Mouse (Mus musculus): ENCODE measurements around the gene Tipin. TPM values are rescaled to one million over a fixed set of nuclear protein-coding genes. Genes with fewer than 3 reads are reported as not detected.
"Not testable (repeated sequence)": the region's sequence is repeated elsewhere in the genome, so short reads cannot be mapped to it uniquely, and the experiment has no call there.

Tipin gene
- polyA plus RNA-seq, 2 experiments: 124 to 199 TPM

DNA sequence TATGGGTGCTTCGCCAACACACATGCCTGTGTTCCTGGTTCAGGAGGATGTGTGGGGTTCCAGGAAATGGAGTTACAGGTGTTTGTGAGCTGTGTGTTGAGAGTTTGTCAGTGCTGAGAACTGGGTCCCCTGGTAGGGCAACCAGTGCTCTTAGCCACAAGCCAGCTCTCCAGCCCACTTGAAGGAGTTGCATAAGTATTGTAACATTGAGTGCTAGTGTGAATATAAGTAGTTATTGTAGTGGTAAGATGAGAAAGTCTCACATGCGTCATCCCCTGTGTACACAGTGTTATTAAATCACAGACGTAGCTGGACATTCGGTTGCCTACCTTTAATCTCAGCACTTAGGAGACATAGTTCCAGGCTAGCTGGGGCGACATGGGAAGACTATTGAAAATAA lies 21.5 kb upstream of the Tipin start:
- ATAC-seq (ENCODE audit: low FRiP score, low read depth): no peak
- Histone ChIP-seq H3K36me3 (ENCODE audit: control insufficient read depth, insufficient read depth, low read length) (no peaks in the 10 kb centered on the region), H3K27ac (replicated peaks; ENCODE audit: low read depth, low read length) (no peak overlapping the region), H3K4me1 (ENCODE audit: control insufficient read depth, insufficient read depth, low read length) (no peaks in the 10 kb centered on the region), H3K9me3 (ENCODE audit: control insufficient read depth, low read length) (no peaks in the 10 kb centered on the region), H3K9ac (ENCODE audit: low read depth, low read length, severe bottlenecking) (no peak overlapping the region), H3K4me3 (replicated peaks; ENCODE audit: low read length) (no peak overlapping the region), H3K4me2 (replicated peaks; ENCODE audit: low read depth, low read length, severe bottlenecking) (no peak overlapping the region), H3K27me3 (ENCODE audit: control insufficient read depth, insufficient read depth, low read length) (no peaks in the 10 kb centered on the region)
- 87% methylated on average over 5 of the region's 5 CpGs for WGBS
- no peak for DNase-seq (ENCODE audit: low spot score)
- TF ChIP-seq POLR2A (IDR thresholded peaks at IDR 0.05; ENCODE audit: borderline replicate concordance, extremely low read depth, insufficient read depth, insufficient read length): no peak

DNA sequence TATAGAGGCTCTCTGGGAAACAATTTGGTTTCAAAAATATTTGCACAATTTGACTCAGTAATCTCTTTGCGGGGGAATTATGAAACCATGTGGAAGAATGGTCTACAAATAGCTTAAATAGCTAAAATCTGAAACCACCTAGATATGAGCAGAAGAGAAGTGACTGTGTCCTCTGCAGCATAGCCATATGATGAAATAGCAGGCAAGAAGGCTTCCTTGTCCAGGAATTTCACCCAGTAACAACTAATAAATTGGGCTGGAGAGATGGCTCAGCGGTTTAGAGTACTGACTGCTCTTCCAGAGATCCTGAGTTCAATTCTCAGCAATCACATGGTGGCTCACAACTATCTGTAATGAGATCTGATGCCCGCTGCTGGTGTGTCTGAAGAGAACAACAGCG lies 20.4 kb upstream of the Tipin start:
- Histone ChIP-seq H3K9ac (ENCODE audit: low read depth, low read length, severe bottlenecking) (no peak overlapping the region), H3K4me3 (replicated peaks; ENCODE audit: low read length) (no peak overlapping the region), H3K27ac (replicated peaks; ENCODE audit: low read depth, low read length) (no peak overlapping the region), H3K36me3 (ENCODE audit: control insufficient read depth, insufficient read depth, low read length) (no peaks in the 10 kb centered on the region), H3K4me2 (replicated peaks; ENCODE audit: low read depth, low read length, severe bottlenecking) (no peak overlapping the region), H3K9me3 (ENCODE audit: control insufficient read depth, low read length) (no peaks in the 10 kb centered on the region), H3K4me1 (ENCODE audit: control insufficient read depth, insufficient read depth, low read length) (no peaks in the 10 kb centered on the region), H3K27me3 (ENCODE audit: control insufficient read depth, insufficient read depth, low read length) (no peaks in the 10 kb centered on the region)
- 87% methylated on average over 4 of the region's 4 CpGs for WGBS
- DNase-seq (ENCODE audit: low spot score): no peak
- no peak for TF ChIP-seq POLR2A (IDR thresholded peaks at IDR 0.05; ENCODE audit: borderline replicate concordance, extremely low read depth, insufficient read depth, insufficient read length)
- ATAC-seq (ENCODE audit: low FRiP score, low read depth): no peak

DNA sequence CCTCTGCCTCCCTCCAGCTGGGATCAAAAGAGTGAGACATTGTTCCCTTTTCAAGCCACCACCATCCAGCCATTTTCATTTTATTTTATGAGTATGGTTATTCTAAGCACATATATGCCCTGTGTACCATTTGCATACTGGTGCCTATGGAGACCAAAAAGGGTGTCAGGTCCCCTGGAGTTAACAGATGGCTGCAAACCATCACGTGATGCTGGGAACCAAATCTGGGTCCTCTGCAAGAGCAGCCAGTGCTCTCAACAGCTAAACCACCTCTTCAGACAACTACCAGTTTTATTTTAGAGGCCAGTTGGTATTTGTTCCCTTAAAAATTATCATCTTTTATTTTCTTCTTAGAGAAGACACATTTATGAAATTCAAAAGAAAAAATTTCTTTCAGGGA lies 16.6 kb upstream of the Tipin start:
- WGBS: 40% methylated on average over 1 of the region's 1 CpGs
- Histone ChIP-seq H3K27me3 (ENCODE audit: control insufficient read depth, insufficient read depth, low read length) (no peaks in the 10 kb centered on the region), H3K4me1 (ENCODE audit: control insufficient read depth, insufficient read depth, low read length) (no peaks in the 10 kb centered on the region), H3K36me3 (ENCODE audit: control insufficient read depth, insufficient read depth, low read length) (no peaks in the 10 kb centered on the region), H3K4me3 (replicated peaks; ENCODE audit: low read length) (no peak overlapping the region), H3K9ac (ENCODE audit: low read depth, low read length, severe bottlenecking) (no peak overlapping the region), H3K27ac (replicated peaks; ENCODE audit: low read depth, low read length) (no peak overlapping the region), H3K4me2 (replicated peaks; ENCODE audit: low read depth, low read length, severe bottlenecking) (no peak overlapping the region), H3K9me3 (ENCODE audit: control insufficient read depth, low read length) (no peaks in the 10 kb centered on the region)
- ATAC-seq (ENCODE audit: low FRiP score, low read depth) (no peak), DNase-seq (ENCODE audit: low spot score) (no peak)
- no peak for TF ChIP-seq POLR2A (IDR thresholded peaks at IDR 0.05; ENCODE audit: borderline replicate concordance, extremely low read depth, insufficient read depth, insufficient read length)

DNA sequence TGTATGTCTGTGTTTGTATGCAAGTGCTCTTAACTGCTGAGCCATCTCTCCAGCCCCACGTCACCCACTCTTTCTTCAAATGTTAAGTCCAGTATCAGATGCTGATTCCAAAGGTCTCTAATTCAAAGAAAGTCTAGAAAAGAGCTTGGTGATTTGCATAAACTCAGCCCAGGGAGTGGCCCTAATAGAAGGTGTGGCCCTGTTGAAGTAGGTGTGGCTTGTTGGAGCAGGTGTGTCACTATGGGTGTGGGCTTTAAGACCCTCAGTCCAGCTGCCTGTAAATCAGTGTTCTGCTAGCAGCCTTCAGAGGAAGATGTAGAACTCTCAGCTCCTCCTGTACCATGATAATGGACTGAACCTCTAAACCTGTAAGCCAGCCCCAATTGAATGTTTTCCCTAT lies 14.2 kb upstream of the Tipin start:
- no peaks in the 10 kb centered on the region for H3K36me3 ChIP-seq (ENCODE audit: control insufficient read depth, insufficient read depth, low read length)
- no peak overlapping the region for H3K4me3 ChIP-seq (replicated peaks; ENCODE audit: low read length)
- H3K4me1 ChIP-seq (ENCODE audit: control insufficient read depth, insufficient read depth, low read length): no peaks in the 10 kb centered on the region
- TF ChIP-seq POLR2A (IDR thresholded peaks at IDR 0.05; ENCODE audit: borderline replicate concordance, extremely low read depth, insufficient read depth, insufficient read length): no peak
- no peaks in the 10 kb centered on the region for H3K27me3 ChIP-seq (ENCODE audit: control insufficient read depth, insufficient read depth, low read length)
- no peak for ATAC-seq (ENCODE audit: low FRiP score, low read depth)
- no peak overlapping the region for H3K4me2 ChIP-seq (replicated peaks; ENCODE audit: low read depth, low read length, severe bottlenecking)
- H3K27ac ChIP-seq (replicated peaks; ENCODE audit: low read depth, low read length): no peak overlapping the region
- no peak for DNase-seq (ENCODE audit: low spot score)
- no peak overlapping the region for H3K9ac ChIP-seq (ENCODE audit: low read depth, low read length, severe bottlenecking)
- H3K9me3 ChIP-seq (ENCODE audit: control insufficient read depth, low read length): no peaks in the 10 kb centered on the region
- WGBS: 84% methylated on average over 1 of the region's 1 CpGs

DNA sequence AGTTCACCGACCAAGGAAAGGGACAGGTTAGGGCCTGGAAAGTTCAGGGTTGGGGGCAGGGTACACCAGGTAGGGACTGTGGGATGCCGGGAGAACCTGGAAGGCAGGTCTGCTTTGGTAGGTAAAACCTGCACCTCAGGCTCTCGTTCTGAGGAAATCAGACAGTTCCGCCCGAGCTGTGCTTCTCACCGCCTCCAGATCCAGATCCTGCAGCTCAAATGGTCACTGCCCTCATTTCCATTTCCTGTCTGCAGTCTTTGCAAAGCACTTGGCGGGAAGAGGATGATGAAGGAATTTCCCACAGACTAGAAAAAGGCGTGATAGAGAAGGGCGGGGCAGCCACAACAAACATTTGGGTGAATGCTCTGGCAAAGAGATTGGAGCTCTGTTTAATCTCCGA lies 13.2 kb upstream of the Tipin start:
- TF ChIP-seq POLR2A (IDR thresholded peaks at IDR 0.05; ENCODE audit: borderline replicate concordance, extremely low read depth, insufficient read depth, insufficient read length): no peak
- DNase-seq (ENCODE audit: low spot score) (no peak), ATAC-seq (ENCODE audit: low FRiP score, low read depth) (no peak)
- H3K4me3 ChIP-seq (replicated peaks; ENCODE audit: low read length): no peak overlapping the region
- no peak overlapping the region for H3K9ac ChIP-seq (ENCODE audit: low read depth, low read length, severe bottlenecking)
- no peaks in the 10 kb centered on the region for H3K9me3 ChIP-seq (ENCODE audit: control insufficient read depth, low read length)
- no peak overlapping the region for H3K27ac ChIP-seq (replicated peaks; ENCODE audit: low read depth, low read length)
- no peaks in the 10 kb centered on the region for H3K4me1 ChIP-seq (ENCODE audit: control insufficient read depth, insufficient read depth, low read length)
- WGBS: 81% methylated on average over 10 of the region's 10 CpGs
- no peaks in the 10 kb centered on the region for H3K36me3 ChIP-seq (ENCODE audit: control insufficient read depth, insufficient read depth, low read length)
- no peaks in the 10 kb centered on the region for H3K27me3 ChIP-seq (ENCODE audit: control insufficient read depth, insufficient read depth, low read length)
- no peak overlapping the region for H3K4me2 ChIP-seq (replicated peaks; ENCODE audit: low read depth, low read length, severe bottlenecking)

DNA sequence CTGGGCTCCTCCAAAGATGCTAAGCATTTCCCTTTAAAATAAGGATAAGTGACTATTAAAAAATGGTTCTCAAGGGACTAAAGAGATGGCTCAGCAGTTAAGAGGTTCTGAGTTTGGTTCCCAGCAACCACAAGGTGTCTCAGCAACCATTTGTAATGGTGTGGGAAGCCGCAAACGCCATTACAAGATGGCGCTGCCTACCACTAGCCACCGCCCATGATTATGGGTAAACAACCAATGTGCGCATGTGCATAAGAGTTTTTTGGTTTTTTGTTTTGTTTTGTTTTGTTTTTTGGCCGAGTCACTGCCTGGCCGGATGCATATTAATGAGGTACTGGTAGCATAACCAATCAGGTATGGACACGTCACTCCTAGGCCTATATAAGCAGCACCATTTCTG lies 12.5 kb upstream of the Tipin start:
- not testable (repeated sequence) for H3K27ac ChIP-seq (replicated peaks; ENCODE audit: low read depth, low read length); DNase-seq (ENCODE audit: low spot score); H3K9me3 ChIP-seq (ENCODE audit: control insufficient read depth, low read length); H3K27me3 ChIP-seq (ENCODE audit: control insufficient read depth, insufficient read depth, low read length); H3K4me2 ChIP-seq (replicated peaks; ENCODE audit: low read depth, low read length, severe bottlenecking); H3K4me1 ChIP-seq (ENCODE audit: control insufficient read depth, insufficient read depth, low read length); H3K9ac ChIP-seq (ENCODE audit: low read depth, low read length, severe bottlenecking); H3K36me3 ChIP-seq (ENCODE audit: control insufficient read depth, insufficient read depth, low read length); ATAC-seq (ENCODE audit: low FRiP score, low read depth); H3K4me3 ChIP-seq (replicated peaks; ENCODE audit: low read length)
- WGBS: 92% methylated on average over 8 of the region's 8 CpGs

All from limb, embryonic 14.5 days (tissue).